Mouse (Mus musculus) C2C12 (cell line): ENCODE results near the gene Mettl27.

Experiments
- CTCF ChIP-seq: IDR thresholded peaks from one replicate; pipeline ENCODE4 v1.5.1; 2011; ENCODE audit not compliant: control insufficient read depth, insufficient read depth, insufficient read length
- MYOG ChIP-seq: IDR thresholded peaks from one replicate; pipeline ENCODE4 v1.6.1; 2011; ENCODE audit not compliant: control insufficient read depth, insufficient read length; ENCODE audit errors: extremely low read depth
- USF1 ChIP-seq: IDR thresholded peaks from one replicate; pipeline ENCODE4 v1.6.1; 2011; ENCODE audit warnings: low read depth, mild to moderate bottlenecking, control low read depth, moderate library complexity

DNA sequence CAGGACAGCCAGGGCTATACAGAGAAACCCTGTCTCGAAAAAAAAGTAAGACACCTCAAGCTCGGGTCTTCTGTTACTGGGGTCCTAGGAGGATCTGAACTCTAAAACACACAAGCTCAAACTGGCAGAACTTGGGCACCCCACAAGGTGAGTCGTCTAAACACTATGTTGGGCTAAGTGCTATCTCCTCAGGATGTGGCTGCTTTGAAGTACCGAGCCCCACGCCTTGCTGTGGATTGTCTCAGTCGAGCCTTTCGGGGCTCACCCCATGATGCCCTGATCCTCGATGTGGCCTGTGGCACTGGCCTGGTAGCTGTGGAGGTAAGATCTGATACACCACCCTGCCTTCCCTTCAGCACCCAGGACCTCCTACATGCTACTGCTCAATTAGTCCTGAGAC is 1.1 kb downstream of the Mettl27 start:
- no peak for TF ChIP-seq CTCF
- no peak for TF ChIP-seq MYOG
- TF ChIP-seq USF1 = no peak
